Mouse (Mus musculus) thymus, adult 2 months (tissue): ENCODE data around the gene Ankrd12. TPM values are rescaled to one million over a fixed set of nuclear protein-coding genes. Genes with fewer than 3 reads are reported as not detected.

Experiments
- DNase-seq: peaks from one replicate; pipeline ENCODE4 v3.0.0; 2021
- H3K27ac ChIP-seq: fragments of 200-500 bp; 2 replicates; pipeline ENCODE4 v1.5.1; 2012; ENCODE audit warnings: low read length, control low read depth; ENCODE audit not compliant: control insufficient read depth, insufficient read depth
- H3K27me3 ChIP-seq: fragments of 200-500 bp; 2 replicates; pipeline ENCODE4 v1.6.1; 2012; ENCODE audit warnings: mild to moderate bottlenecking, low read length, moderate library complexity, mixed read lengths; ENCODE audit not compliant: control insufficient read depth, insufficient read depth
- H3K36me3 ChIP-seq: fragments of 200-500 bp; 2 replicates; pipeline ENCODE4 v1.6.1; 2012; ENCODE audit warnings: mild to moderate bottlenecking, low read length, moderate library complexity; ENCODE audit not compliant: control insufficient read depth, insufficient read depth
- H3K4me1 ChIP-seq: fragments of 200-500 bp; replicated peaks from 2 replicates; pipeline ENCODE4 v1.6.1; 2012; ENCODE audit warnings: low read length; ENCODE audit not compliant: control insufficient read depth, insufficient read depth
- H3K4me3 ChIP-seq: fragments of 200-500 bp; 2 replicates; pipeline ENCODE4 v1.5.1; 2012; ENCODE audit warnings: mild to moderate bottlenecking, low read length, control low read depth, moderate library complexity; ENCODE audit not compliant: control insufficient read depth, insufficient read depth
- CTCF ChIP-seq: fragments of 200-500 bp; IDR thresholded peaks from 2 replicates; pipeline ENCODE4 v1.5.1; 2012; ENCODE audit warnings: mild to moderate bottlenecking, control low read depth, low read length, moderate library complexity, borderline replicate concordance; ENCODE audit not compliant: control insufficient read depth, poor library complexity, insufficient read depth; ENCODE audit errors: extremely low read depth
- POLR2A ChIP-seq: fragments of 200-500 bp; IDR thresholded peaks from 2 replicates; pipeline ENCODE4 v1.6.1; 2012; ENCODE audit warnings: mild to moderate bottlenecking, low read length, control low read depth, moderate library complexity; ENCODE audit not compliant: control insufficient read depth, poor library complexity, insufficient read depth; ENCODE audit errors: extremely low read depth
- WGBS: fragments of 180-500 bp; shearing (Covaris S2); methylation state at CpG from one replicate; pipeline ENCODE4 v1.1.7; 2018; 5-methylcytosine and 5-hydroxymethylcytosine counted together
- polyA plus RNA-seq: library from polyadenylated mRNA; depleted of rRNA; stranded (reverse); fragments of >200 nt; gene quantifications from 2 replicates; pipeline ENCODE4 v1.2.3, GENCODE M21; 2012

The Ankrd12 gene
- polyA plus RNA-seq, 1 experiment: 7.9 TPM

DNA sequence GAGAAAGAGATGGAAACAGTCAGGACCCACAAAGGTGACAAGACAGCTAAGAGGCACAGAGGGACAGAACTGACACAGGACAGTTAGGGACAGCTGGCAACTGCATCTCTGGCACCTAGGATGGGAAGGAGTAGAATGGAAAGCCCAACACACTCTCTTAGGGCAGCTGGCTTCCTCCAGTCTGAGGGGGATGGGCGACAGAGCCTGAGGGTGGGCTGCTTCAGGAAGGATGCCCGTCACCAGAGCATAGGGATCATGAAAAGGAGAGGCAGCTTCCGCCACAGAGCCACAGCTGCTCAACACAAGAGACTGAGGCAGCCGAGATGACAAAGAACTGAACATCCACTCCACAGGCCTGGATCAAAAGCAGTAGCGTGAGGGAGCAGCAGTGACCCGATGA, 145.4 kb downstream of the Ankrd12 start:
- Histone ChIP-seq H3K27me3 (no peaks in the 10 kb centered on the region), H3K36me3 (peaks cover 4% of the 10 kb centered on the region; the same call in 1 of the 2 replicates), H3K27ac (no peak overlapping the region), H3K4me3 (no peak overlapping the region), H3K4me1 (peaks cover 11% of the 10 kb centered on the region)
- no peak for TF ChIP-seq POLR2A
- no peak for TF ChIP-seq CTCF
- WGBS: 45% methylated on average over 6 of the region's 6 CpGs
- no peak for DNase-seq

- H3K27ac ChIP-seq: no peak overlapping the region
- TF ChIP-seq CTCF (no peak), POLR2A (no peak)
- WGBS: 88% methylated on average over 6 of the region's 6 CpGs
- no peaks in the 10 kb centered on the region for H3K27me3 ChIP-seq
- no peak overlapping the region for H3K4me3 ChIP-seq
- H3K36me3 ChIP-seq: peaks cover 8% of the 10 kb centered on the region
- DNase-seq: no peak
- peaks cover 11% of the 10 kb centered on the region for H3K4me1 ChIP-seq
Observed at GRCm38 (mm10) chr17:65930960-65931359, 145.9 kb downstream of the Ankrd12 start.

GRCm38 (mm10) chr17:65930158-65930826, 146.6 kb downstream of the Ankrd12 start:
- Histone ChIP-seq H3K4me1 (peaks cover 11% of the 10 kb centered on the region), H3K4me3 (no peak overlapping the region), H3K27ac (no peak overlapping the region), H3K27me3 (no peaks in the 10 kb centered on the region), H3K36me3 (peaks cover 12% of the 10 kb centered on the region)
- DNase-seq: no peak
- 95% methylated on average over 7 of the region's 7 CpGs for whole genome bisulfite sequencing
- no peak for TF ChIP-seq POLR2A
- no peak for TF ChIP-seq CTCF

DNA sequence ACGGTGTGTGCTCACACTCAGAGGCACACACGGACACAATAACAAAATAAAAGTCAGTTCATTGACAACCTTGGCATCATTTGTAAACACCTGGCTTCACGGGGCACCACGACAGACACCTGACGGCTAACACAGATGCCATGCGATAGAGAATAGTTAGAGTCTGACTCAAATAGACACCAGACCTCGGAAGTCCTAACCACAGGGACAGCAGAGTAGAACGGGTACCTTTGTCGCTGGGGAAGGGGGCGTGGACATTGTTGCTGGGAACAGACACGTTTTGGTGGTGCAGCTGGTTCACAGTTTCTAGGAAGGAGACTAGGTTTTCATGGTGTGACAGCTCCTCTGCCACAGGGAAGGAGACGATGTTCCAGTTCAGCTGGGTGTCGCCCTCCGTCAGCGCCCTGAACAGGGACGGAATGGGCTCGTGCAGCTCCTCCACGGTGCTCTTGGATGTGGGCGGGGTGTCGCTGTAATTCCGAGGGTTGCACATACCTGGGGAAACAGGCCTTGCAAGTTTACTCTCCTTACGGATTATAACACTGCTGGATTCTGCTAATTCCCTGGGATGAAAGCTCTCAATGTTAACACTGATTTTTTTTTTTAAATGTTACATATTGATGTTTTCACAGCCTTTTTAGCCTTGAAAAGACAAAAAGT, 147.4 kb downstream of the Ankrd12 start:
- TF ChIP-seq CTCF (no peak), POLR2A (no peak)
- DNase-seq: no peak
- no peak overlapping the region for H3K4me3 ChIP-seq
- no peaks in the 10 kb centered on the region for H3K27me3 ChIP-seq
- WGBS: 44% methylated on average over 22 of the region's 22 CpGs
- H3K4me1 ChIP-seq: peaks cover 11% of the 10 kb centered on the region
- peaks cover 12% of the 10 kb centered on the region for H3K36me3 ChIP-seq
- no peak overlapping the region for H3K27ac ChIP-seq

DNA sequence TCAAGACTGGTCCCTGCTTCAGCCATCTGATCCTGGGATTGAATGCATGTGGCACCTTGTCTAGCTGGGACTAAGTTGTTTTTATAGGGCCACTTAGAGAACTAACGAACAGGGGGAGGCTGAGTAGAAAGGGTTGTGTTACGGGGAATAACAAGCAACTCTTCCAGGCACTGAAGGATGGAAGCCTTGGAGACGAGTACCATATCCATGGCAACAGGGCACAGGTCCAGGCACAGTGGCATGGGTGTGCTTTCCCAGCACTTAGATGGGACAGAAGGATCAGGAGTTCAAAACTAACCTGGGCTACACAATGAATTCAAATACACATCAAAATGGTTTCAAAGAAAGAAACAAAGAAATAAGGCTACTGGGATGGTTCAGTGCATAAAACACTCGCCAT, 149.8 kb downstream of the Ankrd12 start:
- Histone ChIP-seq H3K36me3 (peaks cover 12% of the 10 kb centered on the region), H3K4me3 (no peak overlapping the region), H3K4me1 (peaks cover 11% of the 10 kb centered on the region), H3K27ac (no peak overlapping the region), H3K27me3 (no peaks in the 10 kb centered on the region)
- 93% methylated on average over 4 of the region's 4 CpGs for WGBS
- no peak for TF ChIP-seq POLR2A
- no peak for TF ChIP-seq CTCF
- DNase-seq: no peak

DNA sequence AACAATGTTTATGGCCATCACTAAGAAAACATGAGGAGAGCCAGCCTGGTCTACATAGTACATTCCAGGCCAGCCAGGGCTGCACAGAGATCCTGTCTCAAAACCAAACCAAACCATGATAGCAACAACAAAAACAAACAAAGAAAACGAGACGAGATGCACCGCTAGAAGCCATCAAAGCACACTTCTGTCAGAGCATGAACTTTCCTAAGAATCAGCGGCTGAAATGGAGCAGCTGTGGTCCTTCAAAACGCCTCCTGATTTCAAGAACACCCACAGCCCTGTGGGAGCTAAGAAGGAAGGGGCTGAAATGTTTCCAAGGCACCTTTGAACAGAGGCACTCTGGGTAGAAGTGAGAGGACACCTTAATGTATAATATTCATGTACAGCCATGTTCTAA, 152.7 kb downstream of the Ankrd12 start:
- TF ChIP-seq CTCF (no peak), POLR2A (no peak)
- WGBS: 85% methylated on average over 5 of the region's 5 CpGs
- no peaks in the 10 kb centered on the region for H3K27me3 ChIP-seq
- no peak overlapping the region for H3K27ac ChIP-seq
- H3K4me3 ChIP-seq: no peak overlapping the region
- peaks cover 1% of the 10 kb centered on the region for H3K4me1 ChIP-seq
- DNase-seq: no peak
- H3K36me3 ChIP-seq: peaks cover 12% of the 10 kb centered on the region
